Mouse (Mus musculus) thymus, adult 18-20 months (tissue): ENCODE measurements around the gene Mmp27.

ENCODE experiments used
- DNase-seq, 2 experiments: peaks; one replicate each; pipeline ENCODE4 v3.0.0; 2022; ENCODE audit warnings: mixed read lengths in 2 of 2

The Mmp27 gene

GRCm38 (mm10) chr9:7604005-7604404, 32.8 kb downstream of the Mmp27 start:
- no peak for DNase-seq

GRCm38 (mm10) chr9:7605638-7606037, 34.4 kb downstream of the Mmp27 start:
- no peak for DNase-seq

GRCm38 (mm10) chr9:7622582-7622981, 51.4 kb downstream of the Mmp27 start:
- no peak for DNase-seq

- DNase-seq, result no peak
Measured at GRCm38 (mm10) chr9:7627931-7628330, 56.7 kb downstream of the Mmp27 start, which contains the start of gene Mmp20. Mmp20 (plus strand) TSS chr9:7628231.
